Mouse (Mus musculus) midbrain, embryonic 14.5 days (tissue): ENCODE results near the gene Taf3. TPM values are rescaled to one million over a fixed set of nuclear protein-coding genes. Genes with fewer than 3 reads are reported as not detected.

ENCODE experiments used
- polyA plus RNA-seq: library from polyadenylated mRNA; unstranded; fragments of >200 nt; fragmentation: Nextera tagmentation; extraction: Ambion mirVana; gene quantifications from 2 replicates; pipeline ENCODE4 v1.2.1, GENCODE M21; 2014

The Taf3 gene
- polyA plus RNA-seq, 1 experiment from 2014 or later = 16.4 TPM

Other genes with a start within 250 kb of the Taf3 start
- gene 4930412O13Rik, start 167.3 kb downstream of the Taf3 start, polyA plus RNA-seq = 1.7 and 2.5 TPM in 2 replicates
- gene 9230102O04Rik, start 159.1 kb downstream of the Taf3 start, polyA plus RNA-seq = 5.5 and 6.3 TPM in 2 replicates
- 88.6 and 120 TPM in 2 replicates for gene Gata3, start 158.6 kb downstream of the Taf3 start, polyA plus RNA-seq
- 577 and 596 TPM in 2 replicates for gene Atp5c1, start 31.9 kb upstream of the Taf3 start, polyA plus RNA-seq
- 33.9 and 34.2 TPM in 2 replicates for gene Kin, start 32.0 kb upstream of the Taf3 start, polyA plus RNA-seq
- 1.1 TPM in 1 of 2 replicates, not detected in the other for gene Itih2, start 82.8 kb upstream of the Taf3 start, polyA plus RNA-seq
- 1.3 and 7.7 TPM in 2 replicates for gene Itih5, start 105.0 kb upstream of the Taf3 start, polyA plus RNA-seq